Mouse (Mus musculus): ENCODE data around the gene Zfp111.

GRCm38 (mm10) chr7:24211343-24211742 is at the start of gene Zfp111:
- TF ChIP-seq CTCF (conservative IDR thresholded peaks at IDR 0.05; ENCODE audit: insufficient read depth, insufficient read length, low read depth, low read length) (no peak), POLR2A (IDR thresholded peaks at IDR 0.05; ENCODE audit: low read depth, low read length) (no peak)
